Mouse (Mus musculus) kidney, postnatal 0 days (tissue): ENCODE data around the gene Fnip2. TPM values are rescaled to one million over a fixed set of nuclear protein-coding genes. Genes with fewer than 3 reads are reported as not detected.

Source experiments
- ATAC-seq: fragments of 200-750 bp; cut with Nextera tagmentation; replicated peaks from 2 replicates; pipeline ENCODE4 v1.8.0; 2017; ENCODE audit warnings: low read depth, moderate number of reproducible peaks, moderate TSS enrichment, moderate library complexity; ENCODE audit not compliant: low FRiP score
- DNase-seq: peaks from one replicate; pipeline ENCODE4 v3.0.0-alpha.2; 2016; ENCODE audit warnings: low spot score
- H3K27ac ChIP-seq: fragments of 300-500 bp; sonication (generic); 2 replicates; pipeline ENCODE4 v1.5.1; 2014; ENCODE audit warnings: mild to moderate bottlenecking
- H3K27me3 ChIP-seq: fragments of 300-500 bp; sonication (generic); 2 replicates; pipeline ENCODE4 v1.6.1; 2014; ENCODE audit warnings: low read length, mixed read lengths; ENCODE audit not compliant: insufficient read depth
- H3K36me3 ChIP-seq: fragments of 300-500 bp; sonication (generic); 2 replicates; pipeline ENCODE4 v1.6.1; 2014; ENCODE audit warnings: low read length, mixed read lengths; ENCODE audit not compliant: insufficient read depth
- H3K4me1 ChIP-seq: fragments of 300-500 bp; sonication (generic); replicated peaks from 2 replicates; pipeline ENCODE4 v1.6.1; 2014; ENCODE audit warnings: antibody characterized with exemption, low read length, mixed read lengths; ENCODE audit not compliant: insufficient read depth
- H3K4me2 ChIP-seq: fragments of 300-500 bp; sonication (generic); 2 replicates; pipeline ENCODE4 v1.6.1; 2014; ENCODE audit warnings: mild to moderate bottlenecking, low read length, moderate library complexity, mixed read lengths
- H3K4me3 ChIP-seq: fragments of 300-500 bp; sonication (generic); replicated peaks from 2 replicates; pipeline ENCODE4 v1.5.1; 2014; ENCODE audit warnings: low read depth, low read length
- H3K9ac ChIP-seq: fragments of 300-500 bp; sonication (generic); 2 replicates; pipeline ENCODE4 v1.6.1; 2014; ENCODE audit warnings: low read depth, low read length
- H3K9me3 ChIP-seq: fragments of 300-500 bp; sonication (generic); replicated peaks from 2 replicates; pipeline ENCODE4 v1.6.1; 2016; ENCODE audit warnings: low read length, inconsistent platforms, mixed read lengths
- CTCF ChIP-seq: IDR thresholded peaks from 2 replicates; pipeline ENCODE4 v1.5.1; 2016; ENCODE audit warnings: antibody characterized with exemption, low read depth, mild to moderate bottlenecking, moderate library complexity
- WGBS: fragments of 180-500 bp; shearing (Covaris S2); extraction: QIAGEN DNeasy Blood & Tissue Kit; methylation state at CpG from one replicate; pipeline ENCODE4 v1.1.7; 2014; 5-methylcytosine and 5-hydroxymethylcytosine counted together
- polyA plus RNA-seq: library from polyadenylated mRNA; unstranded; fragments of >200 nt; fragmentation: Nextera tagmentation; extraction: Ambion mirVana; gene quantifications from 2 replicates; pipeline ENCODE4 v1.2.1, GENCODE M21; 2015

Fnip2 gene
- polyA plus RNA-seq, 1 experiment from 2014 or later = 4.4 TPM

DNA sequence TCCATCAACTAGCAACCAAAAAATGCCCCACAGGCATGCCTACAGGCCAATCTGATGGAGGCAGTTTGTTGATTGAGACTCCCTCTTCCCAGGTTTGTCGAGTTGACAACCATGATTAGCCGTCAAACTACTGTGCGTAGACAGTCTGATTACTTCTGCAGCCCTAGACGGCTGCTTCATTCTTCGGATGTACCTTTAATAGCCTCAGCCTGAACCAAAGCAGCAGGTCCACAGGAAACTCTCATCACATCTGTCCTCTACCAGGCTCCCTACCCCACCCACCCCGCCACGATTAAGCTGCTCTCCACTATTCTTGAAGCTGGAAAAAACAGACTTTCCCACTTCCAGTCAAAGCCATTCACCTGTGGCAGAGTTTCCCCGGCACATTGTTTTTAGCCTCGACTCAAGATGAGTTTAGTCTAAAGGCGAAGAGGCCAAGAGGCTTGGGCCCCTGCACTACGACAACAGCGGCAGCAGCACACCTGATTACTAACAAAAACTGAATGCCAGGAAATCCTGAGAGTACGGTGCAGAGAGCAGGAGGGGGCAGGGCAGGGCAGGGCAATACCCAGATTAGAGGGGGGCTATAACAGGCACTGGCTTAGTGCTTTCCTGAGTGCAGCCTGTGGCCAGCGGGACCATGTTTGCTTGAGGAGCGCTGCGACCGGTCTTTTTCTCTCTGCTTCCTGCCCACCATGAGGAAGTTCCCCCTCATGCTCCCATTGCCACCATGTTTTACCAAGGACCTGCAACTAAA is 18.7 kb downstream of the Fnip2 start:
- WGBS = 73% methylated on average over 17 of the region's 17 CpGs

GRCm38 (mm10) chr3:79542585-79542984 is 25.0 kb downstream of the Fnip2 start:
- Histone ChIP-seq H3K9ac (no peak overlapping the region), H3K9me3 (no peaks in the 10 kb centered on the region), H3K4me2 (no peak overlapping the region), H3K4me1 (no peaks in the 10 kb centered on the region), H3K4me3 (no peak overlapping the region), H3K27ac (no peak overlapping the region), H3K36me3 (no peaks in the 10 kb centered on the region), H3K27me3 (no peaks in the 10 kb centered on the region)
- DNase-seq (peak; percentile 47), ATAC-seq (peak; percentile 91)
- no peak for TF ChIP-seq CTCF
- 21% methylated on average over 6 of the region's 6 CpGs for WGBS

More for the DNA sequence above, 18.7 kb downstream of the Fnip2 start:
- no peak for ATAC-seq
- no peaks in the 10 kb centered on the region for H3K9me3 ChIP-seq
- H3K9ac ChIP-seq = no peak overlapping the region
- DNase-seq = no peak
- no peak overlapping the region for H3K4me3 ChIP-seq
- H3K4me1 ChIP-seq = no peaks in the 10 kb centered on the region
- no peak overlapping the region for H3K27ac ChIP-seq
- TF ChIP-seq CTCF = no peak
- H3K27me3 ChIP-seq = no peaks in the 10 kb centered on the region
- H3K36me3 ChIP-seq = no peaks in the 10 kb centered on the region
- H3K4me2 ChIP-seq = no peak overlapping the region

DNA sequence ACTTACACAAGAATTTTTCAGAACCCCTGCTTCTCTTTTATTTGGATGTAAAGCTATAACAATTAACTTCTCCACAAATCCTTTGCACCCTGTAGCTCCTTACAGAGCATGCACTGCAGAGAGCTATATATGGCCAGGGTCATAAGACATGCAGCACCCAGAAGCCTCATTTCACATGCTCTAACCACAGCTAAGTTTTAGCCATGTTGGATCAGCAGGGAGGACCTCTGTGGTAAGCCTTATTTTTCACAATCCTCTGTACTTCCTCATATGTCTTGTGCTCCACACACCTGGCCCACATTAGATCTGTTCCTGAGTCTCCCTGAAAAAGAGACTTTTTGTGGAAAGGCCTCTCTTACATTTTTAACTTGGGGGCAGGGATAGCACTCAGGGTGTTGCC is 27.9 kb downstream of the Fnip2 start:
- ATAC-seq = no peak
- no peak for DNase-seq
- no peaks in the 10 kb centered on the region for H3K9me3 ChIP-seq
- no peaks in the 10 kb centered on the region for H3K36me3 ChIP-seq
- no peak overlapping the region for H3K27ac ChIP-seq
- H3K9ac ChIP-seq = no peak overlapping the region
- H3K4me2 ChIP-seq = no peak overlapping the region
- H3K4me3 ChIP-seq = no peak overlapping the region
- H3K4me1 ChIP-seq = no peaks in the 10 kb centered on the region
- H3K27me3 ChIP-seq = no peaks in the 10 kb centered on the region
- no peak for TF ChIP-seq CTCF

DNA sequence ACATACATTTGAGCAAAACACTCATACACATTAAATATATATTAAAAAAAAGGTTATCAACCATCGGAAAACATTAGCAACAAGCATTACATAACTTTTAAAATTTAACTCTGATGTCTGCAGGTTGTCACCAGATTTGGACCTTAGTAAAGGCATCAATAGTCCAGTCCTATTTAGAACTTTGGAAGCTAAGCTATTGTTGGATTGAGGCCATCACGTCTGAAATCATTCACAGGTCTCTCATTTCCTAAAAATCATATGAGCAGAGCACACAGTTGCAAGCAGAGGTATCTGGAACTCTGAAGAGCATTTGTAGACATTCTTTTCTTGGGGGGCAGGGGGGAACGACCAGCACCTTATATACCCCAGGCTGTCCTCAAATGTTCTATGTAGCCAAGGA is 28.5 kb downstream of the Fnip2 start:
- no peaks in the 10 kb centered on the region for H3K9me3 ChIP-seq
- no peak overlapping the region for H3K27ac ChIP-seq
- no peak overlapping the region for H3K4me3 ChIP-seq
- H3K36me3 ChIP-seq = no peaks in the 10 kb centered on the region
- DNase-seq (no peak), ATAC-seq (no peak)
- no peak overlapping the region for H3K4me2 ChIP-seq
- WGBS = 92% methylated on average over 3 of the region's 3 CpGs
- H3K27me3 ChIP-seq = no peaks in the 10 kb centered on the region
- no peaks in the 10 kb centered on the region for H3K4me1 ChIP-seq
- no peak for TF ChIP-seq CTCF
- no peak overlapping the region for H3K9ac ChIP-seq

GRCm38 (mm10) chr3:79538342-79538741 is 29.3 kb downstream of the Fnip2 start:
- H3K27ac ChIP-seq = no peak overlapping the region
- H3K9me3 ChIP-seq = no peaks in the 10 kb centered on the region
- no peak for TF ChIP-seq CTCF
- no peak overlapping the region for H3K4me2 ChIP-seq
- H3K4me3 ChIP-seq = no peak overlapping the region
- ATAC-seq (no peak), DNase-seq (no peak)
- H3K9ac ChIP-seq = no peak overlapping the region
- no peaks in the 10 kb centered on the region for H3K27me3 ChIP-seq
- H3K4me1 ChIP-seq = no peaks in the 10 kb centered on the region
- no peaks in the 10 kb centered on the region for H3K36me3 ChIP-seq
- 87% methylated on average over 3 of the region's 3 CpGs for whole genome bisulfite sequencing

DNA sequence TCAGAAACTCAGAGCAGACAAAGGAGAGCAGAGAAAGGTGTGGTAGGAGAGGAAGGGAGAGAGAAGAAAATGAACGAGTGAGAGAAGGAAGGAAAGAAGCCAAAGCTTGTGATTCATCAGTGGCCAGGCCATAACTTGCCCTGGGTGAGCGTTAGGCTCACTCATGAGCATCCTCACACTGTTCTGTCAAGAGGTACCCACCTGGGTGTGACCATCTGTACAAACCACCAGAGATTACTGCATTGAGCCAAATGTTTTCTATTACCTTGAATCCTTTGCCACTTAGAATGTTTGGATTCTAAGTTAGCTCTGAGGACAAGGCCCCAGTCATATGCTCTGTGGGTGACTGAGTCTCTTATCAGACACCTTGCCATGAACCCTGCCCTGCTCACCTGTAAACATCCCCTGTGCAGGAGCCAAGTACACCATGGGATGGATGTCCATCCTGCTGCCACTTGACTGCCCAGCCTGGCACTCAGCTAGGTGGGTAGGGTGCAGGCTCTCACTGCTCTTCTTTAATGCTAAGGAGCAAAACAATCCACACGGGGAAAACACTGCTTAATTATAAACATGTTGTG is 29.9 kb downstream of the Fnip2 start:
- H3K27me3 ChIP-seq = no peaks in the 10 kb centered on the region
- no peak overlapping the region for H3K9ac ChIP-seq
- H3K36me3 ChIP-seq = no peaks in the 10 kb centered on the region
- no peak for ATAC-seq
- 82% methylated on average over 3 of the region's 3 CpGs for WGBS
- no peaks in the 10 kb centered on the region for H3K9me3 ChIP-seq
- no peak overlapping the region for H3K4me3 ChIP-seq
- no peaks in the 10 kb centered on the region for H3K4me1 ChIP-seq
- H3K4me2 ChIP-seq = no peak overlapping the region
- TF ChIP-seq CTCF = no peak
- no peak overlapping the region for H3K27ac ChIP-seq
- no peak for DNase-seq

- Histone ChIP-seq H3K4me1 (no peaks in the 10 kb centered on the region), H3K27ac (no peak overlapping the region), H3K4me3 (no peak overlapping the region), H3K36me3 (no peaks in the 10 kb centered on the region), H3K4me2 (no peak overlapping the region), H3K9me3 (no peaks in the 10 kb centered on the region), H3K27me3 (no peaks in the 10 kb centered on the region), H3K9ac (no peak overlapping the region)
- DNase-seq = no peak
- no peak for ATAC-seq
- 73% methylated on average over 7 of the region's 7 CpGs for WGBS
- TF ChIP-seq CTCF = no peak
These were observed 30.6 kb downstream of the Fnip2 start for GRCm38 (mm10) chr3:79537023-79537422.
